Mouse (Mus musculus) layer of hippocampus, adult 11-12 months (tissue): ENCODE results near the gene Ss18l1.

Experiments
- DNase-seq: peaks from one replicate; pipeline ENCODE4 v3.0.0; 2022; ENCODE audit warnings: low spot score

Gene Ss18l1

DNA sequence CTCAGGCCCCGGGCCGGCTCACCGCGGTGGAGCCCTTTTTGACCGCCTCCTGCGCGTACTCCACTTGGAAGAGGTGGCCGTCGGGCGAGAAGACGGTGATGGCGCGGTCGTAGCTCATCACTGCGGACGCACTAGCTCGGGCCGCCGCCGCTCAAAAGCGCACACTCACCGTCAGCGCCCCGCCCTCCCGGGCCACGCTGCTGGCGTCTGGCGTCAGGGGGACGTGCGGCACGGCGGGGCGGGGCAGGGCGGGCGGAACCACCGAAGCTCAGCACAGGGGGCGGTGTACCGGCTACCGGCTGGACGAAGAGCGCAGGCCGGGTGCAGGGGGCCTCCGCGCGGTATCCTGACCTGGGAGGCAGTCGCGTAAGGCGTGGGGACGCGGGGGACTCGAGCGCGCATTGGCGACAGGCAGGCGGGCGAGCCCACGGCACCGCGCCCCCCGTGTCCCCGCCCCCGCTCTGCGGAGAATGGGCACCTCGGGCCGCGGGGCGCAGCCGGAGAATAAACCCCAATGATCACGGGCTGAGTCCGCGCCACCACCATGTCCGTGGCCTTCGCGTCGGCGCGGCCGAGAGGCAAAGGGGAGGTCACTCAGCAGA, at the start of gene Ss18l1, which contains the start of gene Psma7:
TSS of gene Ss18l1 (plus strand) at position 254 of the 602 bp plus-strand sequence.
TSS of gene Psma7 (minus strand) at position 178 of the 602 bp plus-strand sequence.
- peak; percentile 87 for DNase-seq

DNA sequence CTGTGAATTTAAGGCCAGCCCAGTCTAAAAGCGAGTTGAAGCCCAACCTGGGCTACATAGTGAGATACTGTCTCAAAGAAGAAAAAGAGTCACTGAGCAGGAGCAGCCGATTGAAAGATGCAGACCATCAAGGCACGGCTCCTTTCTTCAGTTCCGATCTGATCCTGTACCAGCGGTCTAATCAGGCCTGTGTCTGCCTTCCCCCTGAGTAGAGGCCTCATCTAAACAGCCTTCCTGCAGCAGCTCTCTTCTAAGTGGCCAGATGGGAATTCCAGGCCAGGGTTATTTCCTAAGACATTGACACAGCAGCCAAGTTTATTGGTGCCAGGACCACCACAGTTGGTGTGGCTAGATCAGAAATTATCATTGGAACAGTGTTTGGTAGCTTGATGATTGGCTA, 49.2 kb upstream of the Ss18l1 start:
- DNase-seq, result no peak

GRCm38 (mm10) chr2:179998431-179998830, 43.9 kb upstream of the Ss18l1 start:
- no peak for DNase-seq

- no peak for DNase-seq
Observed at GRCm38 (mm10) chr2:180001635-180002034, 40.7 kb upstream of the Ss18l1 start.

GRCm38 (mm10) chr2:180005656-180006351, 36.5 kb upstream of the Ss18l1 start:
- DNase-seq, result no peak

- DNase-seq, result no peak
Observed at GRCm38 (mm10) chr2:180006352-180007017, 35.8 kb upstream of the Ss18l1 start.

DNA sequence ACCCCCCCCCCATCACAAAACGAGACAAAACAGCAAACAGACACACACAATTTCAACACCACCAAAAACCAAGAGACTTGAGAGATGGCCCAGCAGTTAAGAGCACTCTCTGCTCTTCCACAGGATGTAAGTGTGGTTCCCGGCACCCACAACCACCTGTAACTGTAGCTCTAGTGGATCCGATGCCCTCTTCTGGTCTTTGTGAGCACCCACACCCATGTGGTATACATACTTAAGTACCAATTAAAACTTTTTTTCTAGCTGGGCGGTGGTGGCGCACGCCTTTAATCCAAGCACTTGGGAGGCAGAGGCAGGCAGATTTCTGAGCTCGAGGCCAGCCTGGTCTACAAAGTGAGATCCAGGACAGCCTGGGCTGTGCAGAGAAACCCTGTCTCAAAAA, 31.6 kb upstream of the Ss18l1 start:
- DNase-seq, result no peak

DNA sequence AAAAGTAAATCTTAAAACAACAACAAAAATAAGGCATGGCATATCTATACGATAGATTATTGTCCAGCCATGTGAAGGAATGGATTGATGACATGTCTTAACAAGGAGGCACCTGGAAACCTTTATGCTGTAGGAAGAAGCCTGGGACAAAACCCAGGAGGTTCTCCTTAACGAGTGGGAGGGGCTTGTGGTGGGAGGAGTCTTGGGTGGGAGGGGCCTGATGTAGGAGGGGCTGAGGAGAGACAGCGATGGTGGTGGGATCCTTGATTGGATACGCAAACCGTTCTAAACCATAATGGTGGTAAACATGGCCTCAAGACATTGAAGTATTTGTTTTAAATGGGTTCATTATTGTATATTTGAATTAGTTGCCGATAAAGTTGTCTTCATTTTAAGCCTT, 30.9 kb upstream of the Ss18l1 start:
- DNase-seq, result no peak

DNA sequence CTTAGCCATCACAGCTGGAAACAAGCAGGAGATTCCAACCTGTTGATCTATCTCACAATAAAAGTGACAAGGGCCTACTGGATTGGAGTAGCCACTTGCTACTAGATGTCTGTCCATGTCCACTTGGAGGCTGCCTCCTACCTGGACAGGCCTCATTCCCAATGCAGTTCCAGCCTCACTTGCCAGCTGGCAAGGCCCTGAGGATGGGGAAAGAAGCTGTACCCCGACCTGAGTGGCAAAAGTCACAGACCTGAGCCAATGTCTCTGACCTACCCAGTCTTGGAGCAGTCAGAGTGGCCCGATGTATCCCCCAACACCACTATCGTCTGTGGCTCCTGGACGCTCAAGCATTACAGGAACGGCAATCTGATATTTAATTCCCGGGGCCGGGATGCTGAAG, 28.6 kb upstream of the Ss18l1 start:
- no peak for DNase-seq

GRCm38 (mm10) chr2:180017632-180018031, 24.7 kb upstream of the Ss18l1 start:
- DNase-seq, result no peak

DNA sequence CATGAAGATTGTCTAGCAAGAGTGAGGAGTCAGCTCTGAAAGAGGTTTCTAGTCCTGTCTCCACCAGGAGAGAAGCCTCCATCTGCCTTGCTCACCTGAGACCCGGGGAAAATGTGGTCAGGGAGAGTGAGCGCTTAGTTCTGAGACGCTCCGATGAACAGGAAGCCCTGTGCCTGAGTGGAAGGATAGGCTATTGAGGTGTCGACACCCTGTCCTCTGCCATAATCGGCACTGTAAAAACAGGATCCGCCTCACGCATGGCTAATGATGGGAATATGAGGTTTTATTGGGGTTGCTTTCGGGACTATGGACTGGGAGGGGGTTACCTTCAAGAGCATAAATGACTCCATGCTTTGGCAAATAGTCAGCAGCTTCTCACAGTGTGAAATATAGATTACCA, 23.7 kb upstream of the Ss18l1 start:
- DNase-seq, result no peak

DNA sequence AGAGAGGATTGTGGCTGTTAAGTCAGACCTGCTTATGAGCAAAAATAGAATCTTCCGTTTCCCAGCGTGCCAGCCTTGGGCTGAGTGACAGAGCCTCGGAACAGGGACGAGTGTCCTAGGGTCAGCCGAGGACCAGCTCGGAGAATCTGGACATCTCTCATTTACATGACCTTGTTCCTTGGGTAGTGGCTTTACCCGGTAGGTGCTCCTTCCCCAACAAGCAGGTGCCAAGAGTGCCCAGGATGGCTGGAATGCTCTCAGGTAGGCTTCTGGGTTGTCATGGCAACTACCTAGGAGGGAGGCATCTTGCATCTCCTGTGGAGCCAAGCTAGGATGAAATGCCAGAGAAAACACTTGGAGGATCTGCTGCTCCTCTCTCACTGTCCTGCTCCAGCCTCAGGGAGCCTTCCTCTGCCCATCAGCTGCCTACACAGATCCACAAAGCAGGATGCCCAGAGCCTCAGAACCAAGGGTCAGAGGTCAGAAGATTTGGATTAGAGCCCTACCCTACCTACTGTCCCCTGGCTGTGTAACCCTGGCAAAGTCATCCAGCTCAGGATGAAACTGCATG, 22.1 kb upstream of the Ss18l1 start:
- DNase-seq, result no peak

GRCm38 (mm10) chr2:180020919-180021318, 21.4 kb upstream of the Ss18l1 start:
- no peak for DNase-seq

DNA sequence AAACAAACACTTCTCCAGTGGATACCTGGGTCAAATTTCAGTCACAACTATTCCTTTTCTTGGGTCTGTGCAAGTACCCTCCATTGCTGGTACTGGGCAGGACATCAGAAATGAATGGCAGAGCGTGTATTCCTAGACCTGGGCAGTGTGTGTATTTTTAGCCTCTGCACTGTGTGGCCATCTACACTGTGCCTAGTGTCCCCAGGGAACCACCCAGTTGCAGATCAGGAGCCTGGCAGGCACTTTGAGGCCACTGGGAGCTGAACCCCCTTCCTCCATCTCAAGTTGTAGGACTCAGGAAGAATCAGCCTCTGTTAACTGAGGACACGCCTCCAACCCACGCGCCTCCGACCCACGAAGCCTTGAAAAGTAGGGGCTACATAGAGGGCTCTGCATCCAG, 19.6 kb upstream of the Ss18l1 start:
- DNase-seq, result peak; percentile 3

GRCm38 (mm10) chr2:180024401-180025098, 17.8 kb upstream of the Ss18l1 start, which contains the start of gene Lsm14b:
Gene Lsm14b (plus strand): TSS chr2:180024987.
- DNase-seq, result peak; percentile 99

- DNase-seq, result peak; percentile 49
Observed at GRCm38 (mm10) chr2:180025135-180025860, 17.0 kb upstream of the Ss18l1 start.

GRCm38 (mm10) chr2:180025861-180026200, 16.5 kb upstream of the Ss18l1 start:
- DNase-seq, result no peak

- no peak for DNase-seq
Observed at GRCm38 (mm10) chr2:180027768-180028167, 14.5 kb upstream of the Ss18l1 start.

DNA sequence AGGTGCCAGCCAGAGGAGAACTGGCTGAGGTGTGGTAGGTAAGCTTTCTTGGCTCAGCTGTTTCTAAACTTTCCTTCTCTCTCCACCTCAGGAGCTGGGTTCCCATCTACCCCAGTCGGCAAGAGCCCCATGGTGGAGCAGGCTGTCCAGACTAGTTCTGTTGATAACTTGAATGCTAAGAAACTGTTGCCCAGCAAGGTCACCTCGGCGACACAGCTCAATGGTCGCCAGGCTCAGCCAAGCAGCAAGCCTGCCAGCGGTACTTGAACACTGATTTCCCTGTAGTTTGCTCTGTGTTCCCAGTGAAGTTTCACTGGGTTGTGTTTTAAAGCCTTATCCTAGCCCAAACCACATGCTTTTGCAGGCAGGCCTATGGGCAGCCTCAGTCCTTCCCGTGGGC, 11.0 kb upstream of the Ss18l1 start:
- DNase-seq, result no peak

GRCm38 (mm10) chr2:180032925-180033324, 9.4 kb upstream of the Ss18l1 start:
- no peak for DNase-seq

GRCm38 (mm10) chr2:180033956-180034355, 8.4 kb upstream of the Ss18l1 start:
- DNase-seq, result no peak

GRCm38 (mm10) chr2:180034753-180035152, 7.6 kb upstream of the Ss18l1 start:
- DNase-seq, result no peak
